Mouse (Mus musculus) forebrain, embryonic 10.5 days (tissue): Measurements from ENCODE around the gene Guca1b. TPM values are rescaled to one million over a fixed set of nuclear protein-coding genes. Genes with fewer than 3 reads are reported as not detected.

Experiments
- DNase-seq: peaks from one replicate; pipeline ENCODE4 v3.0.0-alpha.2; 2017; ENCODE audit warnings: low spot score; ENCODE audit errors: extremely low spot score
- H3K27ac ChIP-seq: fragments of 300-500 bp; sonication (generic); 2 replicates; pipeline ENCODE4 v1.5.1; 2016; ENCODE audit warnings: mild to moderate bottlenecking
- H3K27me3 ChIP-seq: fragments of 300-500 bp; sonication (generic); 2 replicates; pipeline ENCODE4 v1.6.1; 2016; ENCODE audit warnings: mild to moderate bottlenecking; ENCODE audit not compliant: poor library complexity, severe bottlenecking
- H3K36me3 ChIP-seq: fragments of 300-500 bp; sonication (generic); replicated peaks from 2 replicates; pipeline ENCODE4 v1.6.1; 2016; ENCODE audit warnings: mild to moderate bottlenecking, moderate library complexity
- H3K4me1 ChIP-seq: fragments of 300-500 bp; sonication (generic); 2 replicates; pipeline ENCODE4 v1.6.1; 2016
- H3K4me3 ChIP-seq: fragments of 300-500 bp; sonication (generic); 2 replicates; pipeline ENCODE4 v1.5.1; 2016; ENCODE audit warnings: mild to moderate bottlenecking, moderate library complexity
- H3K9me3 ChIP-seq: fragments of 300-500 bp; sonication (generic); 2 replicates; pipeline ENCODE4 v1.6.1; 2016; ENCODE audit warnings: mild to moderate bottlenecking, moderate library complexity
- WGBS: fragments of 180-500 bp; shearing (Covaris S2); methylation state at CpG from one replicate; pipeline ENCODE4 v1.1.7; 2016; 5-methylcytosine and 5-hydroxymethylcytosine counted together
- polyA plus RNA-seq: library from polyadenylated mRNA; unstranded; fragments of >200 nt; fragmentation: Nextera tagmentation; extraction: Ambion mirVana; gene quantifications from 2 replicates; pipeline ENCODE4 v1.2.1, GENCODE M21; 2016

The Guca1b gene
- 1.3 and 1.5 TPM in 2 replicates for polyA plus RNA-seq

DNA sequence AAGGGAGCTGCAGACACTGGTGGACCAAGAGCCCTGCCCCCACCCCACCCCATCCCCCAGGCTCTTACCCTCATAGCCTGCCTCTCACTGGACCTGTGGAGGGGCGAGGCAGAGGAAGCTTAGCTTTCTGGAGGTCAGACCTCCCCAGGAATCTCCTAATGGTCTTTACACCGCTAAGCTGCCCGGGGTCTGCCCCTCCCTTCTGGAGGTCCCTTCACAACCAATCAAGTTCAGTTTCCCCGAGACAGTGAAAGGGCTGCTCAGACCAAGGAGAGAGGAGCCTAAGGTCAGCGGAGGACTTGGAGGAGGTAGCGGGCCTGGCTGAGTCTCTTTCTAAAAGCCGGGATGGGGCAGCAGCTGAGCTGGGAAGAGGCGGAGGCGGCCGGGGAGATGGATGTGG, at the start of gene Guca1b:
Gene Guca1b (plus strand): TSS at position 249 of the 400 bp plus-strand sequence.
- no peak for DNase-seq
- H3K4me1 ChIP-seq, result peaks cover 31% of the 10 kb centered on the region
- H3K9me3 ChIP-seq, result peaks cover 6% of the 10 kb centered on the region
- WGBS, result 40% methylated on average over 10 of the region's 10 CpGs
- no peak within 1 kb of the TSS; the same call in 1 of the 2 replicates for H3K4me3 ChIP-seq
- peaks cover 17% of the 10 kb centered on the region for H3K36me3 ChIP-seq
- peak within 1 kb of the TSS; percentile 30; the same call in 1 of the 2 replicates for H3K27ac ChIP-seq
- H3K27me3 ChIP-seq, result peaks cover 10% of the 10 kb centered on the region; the same call in 1 of the 2 replicates

- 93% methylated on average over 2 of the region's 2 CpGs for WGBS
- no peak for DNase-seq
Measured at GRCm38 (mm10) chr17:47343121-47343520, 42.1 kb upstream of the Guca1b start.

DNA sequence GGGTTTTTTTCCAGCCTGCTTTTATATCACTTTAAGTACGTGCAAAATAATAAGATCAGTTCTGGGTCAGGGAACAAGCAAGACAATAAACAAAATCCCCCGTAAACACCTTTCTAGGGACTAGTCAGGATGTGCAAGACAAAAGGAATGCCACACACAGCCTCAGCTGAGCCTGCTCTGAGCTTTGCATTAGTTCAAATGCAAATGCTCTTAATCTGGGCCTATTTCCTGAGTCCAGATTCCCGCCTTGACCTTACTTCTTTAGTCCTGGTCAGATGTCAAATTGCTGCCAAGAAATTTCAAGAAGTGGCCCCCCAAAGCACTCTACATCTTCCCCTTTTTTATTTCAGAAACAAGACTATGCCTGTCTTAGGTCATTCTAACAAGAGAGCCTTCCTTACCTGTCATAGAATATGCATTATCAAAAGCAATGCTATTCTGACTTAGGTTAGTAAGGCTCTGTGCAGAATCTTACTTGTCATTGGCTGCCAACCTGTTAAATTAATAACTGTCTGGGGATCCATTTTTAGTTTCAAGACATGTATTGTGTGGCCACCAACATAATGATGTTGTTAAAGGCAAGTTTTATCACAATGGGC, 35.4 kb upstream of the Guca1b start:
- Histone ChIP-seq H3K9me3 (peaks cover 39% of the 10 kb centered on the region), H3K27me3 (no peaks in the 10 kb centered on the region), H3K36me3 (peaks cover 94% of the 10 kb centered on the region), H3K27ac (no peak overlapping the region), H3K4me1 (no peaks in the 10 kb centered on the region), H3K4me3 (no peak overlapping the region)
- WGBS, result 85% methylated on average over 3 of the region's 3 CpGs
- no peak for DNase-seq

More at GRCm38 (mm10) chr17:47343121-47343520, 42.1 kb upstream of the Guca1b start:
- H3K27ac ChIP-seq, result no peak overlapping the region
- H3K36me3 ChIP-seq, result peaks cover 95% of the 10 kb centered on the region
- peaks cover 30% of the 10 kb centered on the region for H3K27me3 ChIP-seq
- H3K4me1 ChIP-seq, result 0 out of 2 replicates have a peak, but pooled peaks cover 3% of the 10 kb centered on the region
- peaks cover 16% of the 10 kb centered on the region; the same call in 1 of the 2 replicates for H3K9me3 ChIP-seq
- H3K4me3 ChIP-seq, result no peak overlapping the region

GRCm38 (mm10) chr17:47359964-47360363, 25.2 kb upstream of the Guca1b start:
- no peak overlapping the region for H3K4me3 ChIP-seq
- H3K36me3 ChIP-seq, result peaks cover 50% of the 10 kb centered on the region
- H3K4me1 ChIP-seq, result peaks cover 7% of the 10 kb centered on the region; the same call in 1 of the 2 replicates
- DNase-seq, result no peak
- 45% methylated on average over 6 of the region's 6 CpGs for WGBS
- H3K9me3 ChIP-seq, result no peaks in the 10 kb centered on the region
- peaks cover 5% of the 10 kb centered on the region; the same call in 1 of the 2 replicates for H3K27me3 ChIP-seq
- H3K27ac ChIP-seq, result no peak overlapping the region

DNA sequence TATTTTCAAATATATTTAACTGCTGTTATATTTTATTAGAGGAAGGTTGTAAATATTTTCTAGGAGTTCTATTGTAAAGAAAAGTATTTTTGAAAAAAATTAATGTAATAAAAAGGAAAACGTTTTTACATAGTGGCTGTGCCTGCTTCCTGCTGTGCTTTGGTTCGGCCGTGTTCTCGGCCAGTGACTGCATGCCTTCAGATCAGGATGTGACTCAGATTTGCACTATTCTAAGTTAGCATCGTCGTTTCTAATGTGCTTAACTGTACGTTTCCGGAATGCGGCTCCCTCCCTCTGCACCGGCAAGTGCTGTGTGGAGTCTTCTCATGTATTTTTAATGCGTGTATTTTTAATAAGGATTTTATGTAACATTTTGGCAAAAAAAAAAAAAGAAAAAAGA, 23.9 kb upstream of the Guca1b start:
- Histone ChIP-seq H3K4me1 (peaks cover 7% of the 10 kb centered on the region; the same call in 1 of the 2 replicates), H3K4me3 (no peak overlapping the region), H3K9me3 (no peaks in the 10 kb centered on the region), H3K27ac (no peak overlapping the region), H3K36me3 (peaks cover 36% of the 10 kb centered on the region), H3K27me3 (peaks cover 19% of the 10 kb centered on the region)
- no peak for DNase-seq
- WGBS, result 89% methylated on average over 11 of the region's 11 CpGs

DNA sequence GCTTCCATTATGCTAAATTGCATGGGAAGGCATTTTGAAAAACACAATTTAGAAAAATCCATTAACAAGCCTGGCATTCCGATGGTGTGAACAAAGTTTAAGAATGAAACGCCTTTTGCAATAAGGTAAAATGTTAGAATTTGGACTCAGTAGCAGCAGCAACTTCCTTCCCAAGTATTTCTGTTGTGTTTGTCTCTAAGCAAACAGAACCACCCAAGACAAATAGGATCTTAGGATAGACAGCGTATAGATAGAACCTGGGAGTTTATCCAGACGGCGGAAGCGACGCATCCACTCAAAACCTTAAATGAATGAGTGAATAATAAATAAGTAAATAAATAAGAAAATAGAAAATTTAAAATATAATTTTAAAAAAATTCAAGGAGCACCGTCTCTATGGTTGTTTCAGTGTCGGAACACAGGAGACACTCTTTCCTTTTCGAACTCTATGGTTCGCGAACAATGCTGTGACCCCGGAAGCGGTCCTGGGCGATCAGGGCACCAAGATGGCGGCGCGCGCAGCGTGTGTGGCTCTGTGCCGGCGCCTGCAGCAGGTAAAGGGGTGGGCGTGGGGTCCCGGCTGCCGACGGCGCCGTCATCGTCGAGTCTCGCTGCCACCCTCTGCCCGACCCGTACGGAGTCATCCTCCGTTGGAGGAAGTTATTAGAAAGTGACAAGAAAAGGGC, 16.6 kb upstream of the Guca1b start, which contains the start of gene Mrps10:
Gene Mrps10 (plus strand): TSS at position 487 of the 686 bp plus-strand sequence.
- Histone ChIP-seq H3K9me3 (no peaks in the 10 kb centered on the region), H3K27ac (peak within 1 kb of the TSS; percentile 86), H3K4me1 (peaks cover 15% of the 10 kb centered on the region), H3K36me3 (peaks cover 17% of the 10 kb centered on the region), H3K4me3 (peak within 1 kb of the TSS; percentile 85), H3K27me3 (peaks cover 34% of the 10 kb centered on the region)
- 4% methylated on average over 35 of the region's 35 CpGs for WGBS
- peak; percentile 92 for DNase-seq

DNA sequence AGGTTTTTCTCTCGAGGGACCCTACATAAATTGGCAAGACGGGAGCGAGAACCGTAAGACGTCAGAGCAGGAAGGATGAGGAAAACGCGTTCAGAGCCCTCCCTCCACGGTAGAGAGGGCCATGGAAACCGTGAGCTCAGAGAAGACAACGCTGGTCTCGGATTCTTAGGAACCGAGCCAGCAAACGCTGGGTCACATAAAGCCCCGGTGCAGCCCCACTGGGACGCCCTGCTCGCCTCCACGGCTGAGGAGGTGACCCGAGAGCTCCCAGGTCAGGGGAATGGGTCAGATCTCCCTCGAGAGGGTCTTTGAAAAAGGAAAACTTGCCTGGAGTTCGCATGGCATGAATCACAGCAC, 16.1 kb upstream of the Guca1b start:
- peak overlapping the region; percentile 86 for H3K27ac ChIP-seq
- H3K4me1 ChIP-seq, result peaks cover 15% of the 10 kb centered on the region
- H3K27me3 ChIP-seq, result peaks cover 34% of the 10 kb centered on the region
- peaks cover 23% of the 10 kb centered on the region for H3K36me3 ChIP-seq
- 2% methylated on average over 20 of the region's 20 CpGs for WGBS
- peak overlapping the region; percentile 85 for H3K4me3 ChIP-seq
- no peaks in the 10 kb centered on the region for H3K9me3 ChIP-seq
- DNase-seq, result no peak

DNA sequence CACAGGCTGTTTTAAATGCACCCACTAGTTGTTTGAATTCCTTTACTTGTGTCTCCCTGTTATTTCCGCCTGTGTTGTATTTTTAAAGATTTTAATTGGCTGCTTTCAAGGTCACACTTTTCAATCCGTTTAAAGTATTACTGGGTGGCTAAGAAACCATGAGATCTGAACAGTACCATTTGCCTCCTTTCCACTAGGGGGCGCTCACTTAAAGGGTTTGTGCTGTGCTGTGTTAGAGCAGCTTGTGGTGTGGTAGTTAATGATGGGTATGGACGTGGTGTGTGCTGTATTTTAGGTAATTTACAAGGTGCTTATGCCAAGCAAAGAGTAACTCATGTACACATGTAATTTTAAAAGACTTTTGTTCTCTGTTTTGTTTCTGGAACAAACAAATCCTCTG, 13.7 kb upstream of the Guca1b start:
- Histone ChIP-seq H3K36me3 (peaks cover 46% of the 10 kb centered on the region), H3K27ac (no peak overlapping the region), H3K27me3 (peaks cover 15% of the 10 kb centered on the region), H3K4me3 (no peak overlapping the region), H3K9me3 (no peaks in the 10 kb centered on the region), H3K4me1 (peaks cover 15% of the 10 kb centered on the region)
- 13% methylated on average over 4 of the region's 4 CpGs for WGBS
- peak; percentile 62 for DNase-seq

- WGBS, result 82% methylated on average over 6 of the region's 6 CpGs
Measured at GRCm38 (mm10) chr17:47373991-47374390, 11.2 kb upstream of the Guca1b start.

GRCm38 (mm10) chr17:47376779-47377280, 8.4 kb upstream of the Guca1b start:
- peaks cover 95% of the 10 kb centered on the region for H3K36me3 ChIP-seq
- DNase-seq, result no peak
- H3K27me3 ChIP-seq, result 0 out of 2 replicates have a peak, but pooled peaks cover 4% of the 10 kb centered on the region
- no peak overlapping the region for H3K4me3 ChIP-seq
- no peaks in the 10 kb centered on the region for H3K9me3 ChIP-seq
- WGBS, result 96% methylated on average over 6 of the region's 6 CpGs
- H3K27ac ChIP-seq, result no peak overlapping the region
- peaks cover 11% of the 10 kb centered on the region for H3K4me1 ChIP-seq

More at GRCm38 (mm10) chr17:47373991-47374390, 11.2 kb upstream of the Guca1b start:
- Histone ChIP-seq H3K36me3 (peaks cover 72% of the 10 kb centered on the region), H3K27me3 (no peaks in the 10 kb centered on the region), H3K9me3 (no peaks in the 10 kb centered on the region), H3K27ac (no peak overlapping the region), H3K4me3 (no peak overlapping the region), H3K4me1 (peaks cover 15% of the 10 kb centered on the region)
- no peak for DNase-seq

GRCm38 (mm10) chr17:47378133-47378532, 7.1 kb upstream of the Guca1b start:
- peaks cover 20% of the 10 kb centered on the region for H3K4me1 ChIP-seq
- H3K27me3 ChIP-seq, result 0 out of 2 replicates have a peak, but pooled peaks cover 4% of the 10 kb centered on the region
- H3K27ac ChIP-seq, result no peak overlapping the region
- peaks cover 82% of the 10 kb centered on the region for H3K36me3 ChIP-seq
- WGBS, result 83% methylated on average over 15 of the region's 15 CpGs
- no peak for DNase-seq
- H3K4me3 ChIP-seq, result no peak overlapping the region
- H3K9me3 ChIP-seq, result no peaks in the 10 kb centered on the region

GRCm38 (mm10) chr17:47381917-47382316, 3.3 kb upstream of the Guca1b start:
- H3K4me1 ChIP-seq, result peaks cover 31% of the 10 kb centered on the region
- H3K27ac ChIP-seq, result peak overlapping the region; percentile 54; the same call in 1 of the 2 replicates
- peaks cover 10% of the 10 kb centered on the region; the same call in 1 of the 2 replicates for H3K27me3 ChIP-seq
- peaks cover 6% of the 10 kb centered on the region for H3K9me3 ChIP-seq
- no peak for DNase-seq
- WGBS, result 54% methylated on average over 11 of the region's 11 CpGs
- peaks cover 49% of the 10 kb centered on the region for H3K36me3 ChIP-seq
- H3K4me3 ChIP-seq, result no peak overlapping the region
